Mouse (Mus musculus) heart, embryonic 11.5 days (tissue): ENCODE data around the gene Loxl3. TPM values are rescaled to one million over a fixed set of nuclear protein-coding genes. Genes with fewer than 3 reads are reported as not detected.
A peak's percentile ranks its signal among the peaks of the same experiment; 100 is the strongest.

Experiments
- ATAC-seq: fragments of 200-750 bp; cut with Nextera tagmentation; replicated peaks from 2 replicates; pipeline ENCODE4 v1.8.0; 2017; ENCODE audit warnings: moderate library complexity; ENCODE audit not compliant: insufficient number of reproducible peaks, low FRiP score, low TSS enrichment
- H3K27ac ChIP-seq: fragments of 300-500 bp; sonication (generic); 2 replicates; pipeline ENCODE4 v1.5.1; 2014; ENCODE audit warnings: mild to moderate bottlenecking, low read depth, low read length
- H3K27me3 ChIP-seq: fragments of 300-500 bp; sonication (generic); 2 replicates; pipeline ENCODE4 v1.6.1; 2014; ENCODE audit warnings: mild to moderate bottlenecking, low read length, mixed read lengths; ENCODE audit not compliant: control insufficient read depth, insufficient read depth
- H3K36me3 ChIP-seq: fragments of 300-500 bp; sonication (generic); 2 replicates; pipeline ENCODE4 v1.6.1; 2014; ENCODE audit warnings: mild to moderate bottlenecking, low read length, moderate library complexity, mixed read lengths; ENCODE audit not compliant: control insufficient read depth, insufficient read depth
- H3K4me1 ChIP-seq: fragments of 300-500 bp; sonication (generic); 2 replicates; pipeline ENCODE4 v1.6.1; 2014; ENCODE audit warnings: low read length; ENCODE audit not compliant: control insufficient read depth, insufficient read depth
- H3K4me2 ChIP-seq: fragments of 300-500 bp; sonication (generic); 2 replicates; pipeline ENCODE4 v1.6.1; 2014; ENCODE audit warnings: mild to moderate bottlenecking, moderate library complexity
- H3K4me3 ChIP-seq: fragments of 300-500 bp; sonication (generic); 2 replicates; pipeline ENCODE4 v1.5.1; 2014; ENCODE audit warnings: low read depth, low read length
- H3K9ac ChIP-seq: fragments of 300-500 bp; sonication (generic); 2 replicates; pipeline ENCODE4 v1.6.1; 2014; ENCODE audit warnings: mild to moderate bottlenecking, low read depth, low read length, moderate library complexity
- H3K9me3 ChIP-seq: fragments of 300-500 bp; sonication (generic); replicated peaks from 2 replicates; pipeline ENCODE4 v1.6.1; 2016; ENCODE audit warnings: low read length; ENCODE audit not compliant: control insufficient read depth
- WGBS: fragments of 180-500 bp; shearing (Covaris S2); extraction: QIAGEN DNeasy Blood & Tissue Kit; methylation state at CpG from one replicate; pipeline ENCODE4 v1.1.7; 2014; ENCODE audit not compliant: insufficient replicate concordance; 5-methylcytosine and 5-hydroxymethylcytosine counted together
- polyA plus RNA-seq: library from polyadenylated mRNA; unstranded; fragments of >200 nt; fragmentation: Nextera tagmentation; extraction: Ambion mirVana; gene quantifications from 2 replicates; pipeline ENCODE4 v1.2.1, GENCODE M21; 2014

The Loxl3 gene
- polyA plus RNA-seq, 1 experiment from 2014 or later = 4.5 TPM

DNA sequence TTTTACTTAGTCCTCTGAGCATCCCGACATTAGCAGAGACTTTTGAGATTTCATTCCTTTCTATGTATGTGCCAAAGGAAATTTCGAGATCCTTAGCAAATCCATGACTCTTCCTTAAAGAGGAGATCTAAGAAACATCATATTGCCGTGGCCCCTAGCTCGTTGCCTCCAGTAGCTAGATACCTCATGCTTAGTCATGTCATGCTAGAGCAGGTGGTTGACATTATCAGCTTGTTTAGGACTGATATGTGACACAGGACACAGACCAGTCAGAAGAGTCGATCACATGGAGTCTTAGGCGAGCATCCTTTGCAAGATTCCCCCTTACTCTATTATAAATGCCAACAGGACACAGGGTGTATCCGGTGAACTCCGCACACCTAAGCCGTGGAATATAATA lies 11.0 kb upstream of the Loxl3 start:
- WGBS = 80% methylated on average over 9 of the region's 9 CpGs
- Histone ChIP-seq H3K9ac (no peak overlapping the region), H3K27ac (no peak overlapping the region), H3K9me3 (no peaks in the 10 kb centered on the region), H3K4me2 (no peak overlapping the region), H3K4me3 (no peak overlapping the region), H3K4me1 (peaks cover 6% of the 10 kb centered on the region; the same call in 1 of the 2 replicates), H3K36me3 (no peaks in the 10 kb centered on the region), H3K27me3 (peaks cover 4% of the 10 kb centered on the region; the same call in 1 of the 2 replicates)
- no peak for ATAC-seq

- 87% methylated on average over 2 of the region's 2 CpGs for WGBS
- H3K4me2 ChIP-seq = no peak overlapping the region
- no peak overlapping the region for H3K4me3 ChIP-seq
Observed at GRCm38 (mm10) chr6:83023786-83024185, 10.2 kb upstream of the Loxl3 start.

DNA sequence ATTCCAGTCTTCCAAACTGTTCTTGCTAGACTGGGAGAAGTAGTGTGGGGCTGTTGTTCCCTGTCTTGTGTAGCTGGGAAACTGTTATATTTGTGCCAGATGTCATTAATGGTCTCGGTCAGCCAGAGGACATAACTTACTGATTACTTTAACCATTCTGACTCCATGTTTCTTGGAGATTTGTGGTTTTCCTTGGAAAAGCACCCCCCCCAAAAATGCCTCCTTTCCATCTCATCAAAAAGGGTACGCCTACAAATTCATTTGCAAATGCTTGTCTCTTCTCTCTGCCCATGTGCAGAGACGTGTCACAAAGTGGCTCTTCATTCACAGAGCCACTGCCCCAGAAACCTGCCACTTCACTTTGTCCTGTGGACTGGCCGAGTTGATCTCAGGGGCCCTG lies 9.6 kb upstream of the Loxl3 start:
- H3K4me2 ChIP-seq = no peak overlapping the region
- 61% methylated on average over 4 of the region's 4 CpGs for WGBS
- H3K36me3 ChIP-seq = no peaks in the 10 kb centered on the region
- H3K27ac ChIP-seq = no peak overlapping the region
- no peaks in the 10 kb centered on the region for H3K9me3 ChIP-seq
- ATAC-seq = no peak
- peaks cover 6% of the 10 kb centered on the region; the same call in 1 of the 2 replicates for H3K4me1 ChIP-seq
- H3K27me3 ChIP-seq = peaks cover 16% of the 10 kb centered on the region
- no peak overlapping the region for H3K4me3 ChIP-seq
- H3K9ac ChIP-seq = no peak overlapping the region

More at GRCm38 (mm10) chr6:83023786-83024185, 10.2 kb upstream of the Loxl3 start:
- no peak overlapping the region for H3K9ac ChIP-seq
- H3K9me3 ChIP-seq = no peaks in the 10 kb centered on the region
- H3K27ac ChIP-seq = no peak overlapping the region
- peaks cover 10% of the 10 kb centered on the region for H3K27me3 ChIP-seq
- ATAC-seq = no peak
- no peaks in the 10 kb centered on the region for H3K36me3 ChIP-seq
- peaks cover 6% of the 10 kb centered on the region; the same call in 1 of the 2 replicates for H3K4me1 ChIP-seq

DNA sequence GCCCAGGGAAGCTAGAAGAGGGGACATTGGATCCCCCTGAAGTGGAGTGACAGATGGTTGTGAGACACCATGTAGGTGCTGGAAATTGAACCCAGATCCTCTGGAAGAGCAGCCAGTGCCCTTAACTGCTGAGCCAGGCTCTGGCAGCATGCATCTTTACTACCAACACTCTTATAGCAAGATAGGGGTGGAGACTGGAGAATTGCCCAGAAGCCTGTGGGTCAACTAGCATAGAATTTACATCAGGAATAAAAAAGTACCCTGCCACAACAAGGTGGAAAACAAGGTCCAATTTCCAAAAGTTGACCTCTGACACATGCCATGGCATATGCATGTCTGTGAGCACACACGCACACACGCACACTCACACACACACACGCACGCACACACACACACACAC lies 8.8 kb upstream of the Loxl3 start:
- no peaks in the 10 kb centered on the region for H3K9me3 ChIP-seq

GRCm38 (mm10) chr6:83027293-83027692 lies 6.7 kb upstream of the Loxl3 start:
- WGBS = 68% methylated on average over 8 of the region's 8 CpGs
- ATAC-seq = no peak
- no peaks in the 10 kb centered on the region for H3K9me3 ChIP-seq
- no peak overlapping the region for H3K27ac ChIP-seq
- H3K4me1 ChIP-seq = peaks cover 9% of the 10 kb centered on the region; the same call in 1 of the 2 replicates
- H3K4me3 ChIP-seq = no peak overlapping the region
- H3K36me3 ChIP-seq = no peaks in the 10 kb centered on the region
- H3K9ac ChIP-seq = no peak overlapping the region
- peaks cover 38% of the 10 kb centered on the region for H3K27me3 ChIP-seq
- no peak overlapping the region for H3K4me2 ChIP-seq

More for the DNA sequence above, 8.8 kb upstream of the Loxl3 start:
- Histone ChIP-seq H3K4me1 (peaks cover 6% of the 10 kb centered on the region; the same call in 1 of the 2 replicates), H3K27me3 (peaks cover 19% of the 10 kb centered on the region), H3K36me3 (no peaks in the 10 kb centered on the region), H3K4me2 (no peak overlapping the region), H3K4me3 (no peak overlapping the region), H3K9ac (no peak overlapping the region), H3K27ac (no peak overlapping the region)
- 100% methylated on average over 4 of the region's 4 CpGs for WGBS
- no peak for ATAC-seq

DNA sequence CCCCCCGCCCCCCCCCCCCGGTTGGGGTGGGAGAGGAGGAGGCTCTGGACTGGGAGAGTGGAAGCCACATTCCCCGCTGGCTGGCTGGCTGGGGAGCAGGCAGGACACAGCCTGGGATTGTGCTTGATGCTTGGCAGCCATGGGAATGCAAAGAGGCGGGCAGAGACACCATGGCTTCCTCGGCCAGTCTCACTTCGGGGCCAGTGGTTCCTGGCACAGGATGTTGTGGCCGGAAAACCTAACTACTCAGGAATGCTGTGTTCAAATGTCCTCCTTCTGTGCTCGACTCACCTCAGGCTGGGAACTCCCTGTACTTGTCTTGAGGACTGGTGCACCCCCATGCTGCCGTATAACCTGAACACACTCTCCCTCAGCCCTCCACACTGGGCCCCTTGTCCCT lies 6.3 kb upstream of the Loxl3 start:
- no peak overlapping the region for H3K4me3 ChIP-seq
- peaks cover 38% of the 10 kb centered on the region for H3K27me3 ChIP-seq
- H3K27ac ChIP-seq = no peak overlapping the region
- no peak for ATAC-seq
- H3K9me3 ChIP-seq = no peaks in the 10 kb centered on the region
- WGBS = 30% methylated on average over 7 of the region's 9 CpGs
- peaks cover 12% of the 10 kb centered on the region; the same call in 1 of the 2 replicates for H3K4me1 ChIP-seq
- H3K9ac ChIP-seq = peak overlapping the region; percentile 1; the same call in 1 of the 2 replicates
- H3K4me2 ChIP-seq = no peak overlapping the region
- H3K36me3 ChIP-seq = no peaks in the 10 kb centered on the region

GRCm38 (mm10) chr6:83029777-83030176 lies 4.2 kb upstream of the Loxl3 start:
- Histone ChIP-seq H3K27ac (no peak overlapping the region), H3K27me3 (peaks cover 42% of the 10 kb centered on the region)
- 33% methylated on average over 10 of the region's 10 CpGs for WGBS

DNA sequence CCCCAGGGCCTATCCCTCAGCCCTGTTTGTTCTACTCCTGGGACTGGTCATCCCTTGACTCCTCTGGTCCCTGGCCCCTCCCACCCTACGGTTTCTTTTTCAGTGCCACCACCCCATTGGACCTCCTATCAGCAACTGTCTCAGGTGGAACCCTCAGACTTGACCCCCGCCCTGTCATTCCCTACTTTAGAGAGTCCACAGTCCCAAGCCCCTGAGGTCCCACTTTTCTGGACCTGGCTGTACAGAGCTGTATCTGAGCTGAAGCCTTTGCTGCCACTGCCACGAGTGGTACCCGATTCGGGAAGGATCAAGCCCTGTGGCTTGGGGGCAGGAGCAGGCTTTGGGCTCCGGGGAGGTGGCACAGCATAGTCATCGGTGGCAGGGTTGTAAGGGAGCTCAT lies 2.9 kb upstream of the Loxl3 start:
- no peaks in the 10 kb centered on the region for H3K9me3 ChIP-seq
- H3K9ac ChIP-seq = no peak overlapping the region
- peaks cover 48% of the 10 kb centered on the region for H3K27me3 ChIP-seq
- WGBS = 68% methylated on average over 7 of the region's 7 CpGs
- ATAC-seq = no peak
- no peaks in the 10 kb centered on the region for H3K36me3 ChIP-seq
- no peak overlapping the region for H3K4me3 ChIP-seq
- no peak overlapping the region for H3K27ac ChIP-seq
- no peak overlapping the region for H3K4me2 ChIP-seq
- H3K4me1 ChIP-seq = peaks cover 24% of the 10 kb centered on the region

More at GRCm38 (mm10) chr6:83029777-83030176, 4.2 kb upstream of the Loxl3 start:
- Histone ChIP-seq H3K4me2 (no peak overlapping the region), H3K9ac (no peak overlapping the region), H3K36me3 (no peaks in the 10 kb centered on the region), H3K9me3 (no peaks in the 10 kb centered on the region), H3K4me3 (no peak overlapping the region), H3K4me1 (peaks cover 18% of the 10 kb centered on the region)
- no peak for ATAC-seq

DNA sequence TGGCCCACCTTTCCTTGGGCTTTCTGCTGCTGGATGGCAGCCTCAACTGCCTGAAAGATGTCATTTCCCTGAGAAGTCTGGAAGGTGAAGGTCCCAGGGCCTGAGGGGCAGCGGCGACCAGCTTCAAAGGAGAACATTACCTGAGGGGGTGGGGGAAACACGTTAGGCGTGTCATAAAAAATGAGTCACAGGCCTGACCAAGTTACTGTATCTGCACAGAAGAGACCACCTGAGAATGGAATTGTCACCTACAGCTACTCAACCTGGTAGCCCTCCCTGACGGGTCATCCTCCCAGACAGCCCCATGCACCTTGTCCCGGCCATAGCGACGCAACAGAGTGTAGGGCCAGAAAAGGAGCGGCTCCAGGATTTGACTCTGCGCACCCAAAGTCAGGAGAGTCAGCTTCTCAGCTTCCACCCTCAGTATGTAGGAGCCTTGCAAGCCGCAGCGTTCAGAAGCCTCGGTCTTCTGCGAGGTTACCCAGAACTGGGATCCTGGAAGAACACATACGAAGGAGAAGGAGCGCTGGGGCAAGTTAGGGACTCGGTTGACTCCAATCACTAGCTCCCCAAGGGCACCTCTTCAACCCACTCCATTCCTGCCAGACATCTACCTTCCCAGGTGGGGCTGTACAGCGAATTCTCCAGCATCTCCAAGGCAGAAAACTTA lies 1.9 kb upstream of the Loxl3 start:
- Histone ChIP-seq H3K27ac (no peak overlapping the region), H3K4me3 (peak overlapping the region; percentile 75), H3K4me1 (peaks cover 24% of the 10 kb centered on the region), H3K27me3 (peaks cover 48% of the 10 kb centered on the region), H3K4me2 (peak overlapping the region; percentile 93), H3K9me3 (no peaks in the 10 kb centered on the region), H3K36me3 (no peaks in the 10 kb centered on the region), H3K9ac (peak overlapping the region; percentile 79)
- no peak for ATAC-seq
- 28% methylated on average over 18 of the region's 18 CpGs for WGBS
